Mouse (Mus musculus) thymus, adult 2 months (tissue): ENCODE results near the gene Adamts4.

Source experiments
- CTCF ChIP-seq: fragments of 200-500 bp; IDR thresholded peaks from 2 replicates; pipeline ENCODE4 v1.5.1; 2012; ENCODE audit warnings: mild to moderate bottlenecking, control low read depth, low read length, moderate library complexity, borderline replicate concordance; ENCODE audit not compliant: control insufficient read depth, poor library complexity, insufficient read depth; ENCODE audit errors: extremely low read depth
- POLR2A ChIP-seq: fragments of 200-500 bp; IDR thresholded peaks from 2 replicates; pipeline ENCODE4 v1.6.1; 2012; ENCODE audit warnings: mild to moderate bottlenecking, low read length, control low read depth, moderate library complexity; ENCODE audit not compliant: control insufficient read depth, poor library complexity, insufficient read depth; ENCODE audit errors: extremely low read depth

DNA sequence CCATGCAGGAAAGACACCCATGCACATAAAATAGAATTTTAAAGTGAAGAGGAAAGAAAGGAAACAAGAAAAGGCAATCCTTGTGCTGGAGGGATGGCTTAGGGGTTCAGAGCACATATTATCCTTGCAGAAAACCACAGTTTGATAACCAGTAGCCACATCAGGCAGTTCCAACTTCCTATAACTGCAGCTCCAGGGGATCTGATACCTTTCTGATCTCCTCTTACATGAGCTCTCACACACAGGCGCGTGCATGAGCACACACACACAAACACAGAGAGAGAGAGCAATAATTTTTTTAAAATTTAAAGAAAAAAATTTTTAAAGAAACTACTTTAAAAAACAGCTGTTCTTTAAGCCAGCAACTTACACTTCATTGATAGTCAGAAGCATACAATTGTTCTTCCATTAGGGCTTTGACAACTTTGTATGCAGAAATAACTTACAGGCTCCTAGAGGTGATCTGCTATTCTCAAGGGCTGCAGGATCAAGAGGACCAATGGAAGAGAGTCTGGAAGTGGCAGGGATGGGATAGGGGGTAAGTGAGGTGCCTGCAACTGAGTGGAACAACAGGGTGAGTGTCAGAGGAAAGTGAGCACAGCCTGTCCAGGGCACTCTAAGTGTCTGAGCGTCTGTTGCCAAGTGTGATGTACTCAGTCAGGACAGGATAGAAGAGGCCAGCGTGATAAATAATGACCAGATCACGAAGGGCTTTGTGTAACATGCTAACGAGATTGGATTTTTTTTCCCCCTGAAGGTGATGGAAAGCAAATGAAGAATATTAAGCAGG is 44.3 kb upstream of the Adamts4 start:
- TF ChIP-seq CTCF (no peak), POLR2A (no peak)
